Mouse (Mus musculus) cerebellum, adult 2 months (tissue): ENCODE results near the gene Chrm3.

Experiments used
- CTCF ChIP-seq: fragments of 200-500 bp; IDR thresholded peaks from 2 replicates; pipeline ENCODE4 v1.5.1; 2011; ENCODE audit warnings: low read depth, mild to moderate bottlenecking, control low read depth, low read length, moderate library complexity, borderline replicate concordance; ENCODE audit not compliant: insufficient read depth
- POLR2A ChIP-seq: fragments of 200-500 bp; IDR thresholded peaks from 2 replicates; pipeline ENCODE4 v1.6.1; 2011; ENCODE audit warnings: low read length, control low read depth, borderline replicate concordance; ENCODE audit not compliant: insufficient read depth

DNA sequence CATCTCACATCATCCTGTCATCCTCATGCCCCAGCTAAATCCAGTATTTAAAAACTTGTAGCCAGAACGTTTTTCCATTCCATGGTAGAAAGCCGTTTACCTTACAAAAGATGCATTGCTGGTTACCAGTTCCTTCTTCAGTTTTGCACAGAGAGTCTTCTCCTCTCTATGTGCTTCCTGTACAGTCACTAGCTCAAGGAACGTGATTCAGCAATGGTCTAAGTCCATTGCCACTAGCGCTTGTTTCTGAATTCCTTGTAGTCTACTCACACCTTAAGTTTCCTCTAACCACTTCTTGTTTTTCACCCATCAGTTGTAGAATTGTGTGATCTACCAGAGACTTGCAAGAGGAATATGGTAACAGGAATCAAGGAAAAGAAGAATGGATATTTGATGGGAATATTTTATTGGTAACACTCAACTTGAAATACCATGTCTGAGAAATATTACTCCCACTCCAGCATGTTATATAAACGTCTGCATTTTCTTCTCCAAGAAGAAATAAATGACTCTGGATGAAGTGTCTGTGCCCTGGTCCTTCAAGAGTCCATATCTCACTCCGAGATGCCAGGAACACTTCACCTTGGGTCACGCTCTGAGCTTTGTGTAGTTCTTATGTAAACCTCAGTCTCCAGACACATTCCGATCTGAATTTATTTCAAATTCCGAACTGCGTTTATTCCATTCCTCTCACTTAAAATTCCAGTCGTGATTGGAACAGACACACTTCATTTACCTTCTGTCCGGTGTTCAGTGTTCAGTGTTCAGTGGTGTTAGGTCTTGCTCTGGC, 293.6 kb downstream of the Chrm3 start:
- TF ChIP-seq CTCF: no peak
- TF ChIP-seq POLR2A: no peak
